Mouse (Mus musculus) layer of hippocampus, adult 8-10 months (tissue): ENCODE results near the gene Cyp4a10. TPM values are rescaled to one million over a fixed set of nuclear protein-coding genes. Genes with fewer than 3 reads are reported as not detected.

Source experiments
- total RNA-seq, 4 experiments: library from RNA; stranded (reverse); gene quantifications; 2 replicates each; pipeline ENCODE4 v1.2.4; 2022

The Cyp4a10 gene
- total RNA-seq, 4 experiments from 2014 or later: not detected

Other genes with a start within 250 kb of the Cyp4a10 start
- not detected for gene Cyp4a12a, start 219.2 kb upstream of the Cyp4a10 start, total RNA-seq
- not detected for gene Cyp4a12b, start 106.6 kb upstream of the Cyp4a10 start, total RNA-seq
- gene Cyp4a30b, start 65.7 kb upstream of the Cyp4a10 start, total RNA-seq: not detected
- gene Cyp4a14, start 22.1 kb upstream of the Cyp4a10 start, total RNA-seq: not detected
- not detected for gene Cyp4a31, start 45.4 kb downstream of the Cyp4a10 start, total RNA-seq
- not detected for gene Cyp4a32, start 82.7 kb downstream of the Cyp4a10 start, total RNA-seq
- gene Cyp4b1, start 129.5 kb downstream of the Cyp4a10 start, total RNA-seq: 1 to 10 TPM in 1 of 4 experiments, under 1 TPM in 3; 0.52 to 2.1 (median 0.76) TPM
- gene Efcab14, start 219.5 kb downstream of the Cyp4a10 start, total RNA-seq: 10 to 100 TPM; 57.2 to 62.0 (median 60.1) TPM